ENCODE assay signal across 1 mouse cellular context in genomic region chr15:80215716-80216479, GRCm38 (mm10).
TF ChIP-seq lines count a peak whose summit lies in the region.

No protein-coding gene starts in this region.

TF ChIP-seq in ES-E14, 5 proteins besides CTCF, POLR2A, EP300 and RAD21:
- TF ChIP-seq MAFK (IDR thresholded peaks at IDR 0.05; ENCODE audit: insufficient read depth, low read depth, low read length) (no peak), ZC3H11A (IDR thresholded peaks at IDR 0.05; ENCODE audit: borderline replicate concordance, low read depth, low read length) (no peak; the same call in 1 of the 2 replicates), ZNF384 (IDR thresholded peaks at IDR 0.05; ENCODE audit: low read depth, low read length) (no peak), CHD2 (IDR thresholded peaks at IDR 0.05; ENCODE audit: low read depth, low read length) (no peak), HCFC1 (IDR thresholded peaks at IDR 0.05; ENCODE audit: borderline replicate concordance, insufficient read depth, low read length) (no peak)
